9 mouse cellular contexts compared by ENCODE assay signal in the genomic region with DNA sequence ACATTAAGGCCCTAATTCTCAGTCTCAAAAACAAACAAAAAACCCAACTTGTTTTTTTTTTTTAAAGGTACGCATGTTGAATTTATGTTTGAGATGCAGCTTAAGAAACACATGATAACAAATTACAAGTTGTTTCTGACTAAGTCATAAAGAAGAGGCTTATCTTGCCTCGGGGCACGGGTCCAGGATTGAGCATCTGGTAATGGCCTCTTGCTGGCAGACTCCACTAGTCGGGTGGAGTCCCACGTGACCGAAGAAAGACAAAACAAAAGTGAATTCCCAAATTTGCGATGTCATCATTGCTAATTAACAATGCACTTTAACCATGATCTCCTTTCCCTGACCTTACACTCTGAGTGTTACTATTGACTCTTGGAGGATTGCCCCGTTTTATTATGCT. TPM values are rescaled to one million over a fixed set of nuclear protein-coding genes. Genes with fewer than 3 reads are reported as not detected.
DNase-seq lines count a peak whose midpoint lies in the region; TF ChIP-seq lines count a peak whose summit lies in the region.
"Had no signal": no experiment of that assay in that cellular context is flagged by ENCODE, and none has a peak within 500 bp of the region (broad histone marks: within the 10 kb centered on the region; RNA-seq: fewer than 3 reads in every experiment).

No protein-coding gene starts in this region.

- no peak for TF ChIP-seq CTCF in C2C12 (IDR thresholded peaks at IDR 0.05; ENCODE audit: control insufficient read depth, insufficient read depth, insufficient read length)
- TF ChIP-seq CTCF in layer of hippocampus, adult 2 months (conservative IDR thresholded peaks at IDR 0.05), result no peak

- H3K4me3 ChIP-seq in C2C12 (ENCODE audit: insufficient read depth, poor library complexity, severe bottlenecking), result no peak overlapping the region
- H3K4me3 ChIP-seq in layer of hippocampus, adult 2 months, result no peak overlapping the region

- H3K27ac ChIP-seq in layer of hippocampus, adult 2 months, result no peak overlapping the region

- H3K79me2 ChIP-seq in C2C12 (ENCODE audit: control insufficient read depth, insufficient read depth), result no peaks in the 10 kb centered on the region

- H3K36me3 ChIP-seq in C2C12 (ENCODE audit: control insufficient read depth, insufficient read depth), result no peaks in the 10 kb centered on the region

- H3ac ChIP-seq in C2C12 (ENCODE audit: control insufficient read depth, insufficient read length, low read depth), result no peak overlapping the region

- no peaks in the 10 kb centered on the region for H3K27me3 ChIP-seq in C2C12 (ENCODE audit: control insufficient read depth, insufficient read depth, insufficient read length)

- DNase-seq in gastrocnemius, adult 18-20 months (ENCODE audit: low spot score), result peak; percentile 68
- DNase-seq in gastrocnemius, postnatal 25 days, result no peak
- peak; percentile 42 for DNase-seq in cerebellum, adult 9-10 months
- DNase-seq in kidney, postnatal 36 days, result peak; percentile 60 to 69
- DNase-seq in layer of hippocampus, adult 2 months (ENCODE audit: low spot score in 2 of 2), result no peak
- DNase-seq in thymus, postnatal 14 days, result no peak
- DNase-seq in B cell, adult 2 months, result no peak
- DNase-seq: thymus, postnatal 4 days had no signal

- H3K79me3 ChIP-seq in C2C12 (ENCODE audit: low read depth), result no peaks in the 10 kb centered on the region

TF ChIP-seq in C2C12, 6 proteins besides CTCF, POLR2A, EP300 and RAD21:
- peak; percentile 27 for TF ChIP-seq USF1 (IDR thresholded peaks at IDR 0.05; ENCODE audit: low read depth)
- TF ChIP-seq MYOG (IDR thresholded peaks at IDR 0.05; ENCODE audit: control insufficient read depth, extremely low read depth, insufficient read length), result no peak

RNA-seq across cellular contexts. Expression of a gene that starts 6.8 kb away (rescaled TPM):
- 1 to 10 TPM; 2.4 to 2.8 TPM for total RNA-seq in gastrocnemius, adult 18-20 months (2021)
- 1 to 10 TPM; 4.9 to 5.3 TPM for total RNA-seq in gastrocnemius, postnatal 25 days (2021)
- polyA plus RNA-seq in C2C12 (2012; fragmentation: generic; extraction: Trizol), result not detected
- total RNA-seq in layer of hippocampus, adult 2 months (2021), result 1 to 10 TPM; 2.3 TPM

RNA-seq across cellular contexts. Expression of a gene that starts 34.6 kb away (rescaled TPM):
- total RNA-seq in gastrocnemius, adult 18-20 months (2021), result under 1 TPM in 1 of 2 experiments, not detected in 1; 0.78 TPM
- under 1 TPM in 1 of 2 experiments, not detected in 1; 0.64 TPM for total RNA-seq in gastrocnemius, postnatal 25 days (2021)
- 0.12 TPM for polyA plus RNA-seq in C2C12 (2012; fragmentation: generic; extraction: Trizol)
- 1 to 10 TPM; 2.7 to 4.5 TPM for total RNA-seq in layer of hippocampus, adult 2 months (2021)

RNA-seq across cellular contexts. Expression of a gene that starts 35.9 kb away (rescaled TPM):
- total RNA-seq in gastrocnemius, adult 18-20 months (2021), result under 1 TPM; 0.11 to 0.12 TPM
- under 1 TPM; 0.26 to 0.38 TPM for total RNA-seq in gastrocnemius, postnatal 25 days (2021)
- polyA plus RNA-seq in C2C12 (2012; fragmentation: generic; extraction: Trizol), result 3.8 TPM
- 10 to 100 TPM in 1 of 2 experiments, 1 to 10 TPM in 1; 9.7 to 12.0 TPM for total RNA-seq in layer of hippocampus, adult 2 months (2021)

RNA-seq across cellular contexts. Expression of a gene that starts 47.8 kb away (rescaled TPM):
- 1 to 10 TPM; 1.8 to 2.3 TPM for total RNA-seq in gastrocnemius, adult 18-20 months (2021)
- total RNA-seq in gastrocnemius, postnatal 25 days (2021), result 1 to 10 TPM; 1.3 to 1.8 TPM
- 0.04 TPM for polyA plus RNA-seq in C2C12 (2012; fragmentation: generic; extraction: Trizol)
- 1 to 10 TPM; 2.1 TPM for total RNA-seq in layer of hippocampus, adult 2 months (2021)

Comparison
In these comparisons a context has a peak if more than half of its experiments do, and no peak if none do; other contexts are left out.
1. DNase-seq: peak in gastrocnemius, adult 18-20 months (single experiment), cerebellum, adult 9-10 months (single experiment) and kidney, postnatal 36 days (2 of 2); none in gastrocnemius, postnatal 25 days (single experiment), layer of hippocampus, adult 2 months (0 of 2), thymus, postnatal 14 days (single experiment) and B cell, adult 2 months (0 of 2).
2. RNA of a gene that starts 35.9 kb away (total RNA-seq): 9.7 to 12.0 TPM in layer of hippocampus, adult 2 months; 0.26 to 0.38 TPM in gastrocnemius, postnatal 25 days and 0.11 to 0.12 TPM in gastrocnemius, adult 18-20 months; every median in the first group is over 4 times any median in the second.